Mouse (Mus musculus) gastrocnemius, postnatal 10 days (tissue): ENCODE data around the gene Cst11. TPM values are rescaled to one million over a fixed set of nuclear protein-coding genes. Genes with fewer than 3 reads are reported as not detected.
"Not testable (repeated sequence)": the region's sequence is repeated elsewhere in the genome, so short reads cannot be mapped to it uniquely, and the experiment has no call there.

Experiments
- DNase-seq: peaks from one replicate; pipeline ENCODE4 v3.0.0; 2021; ENCODE audit warnings: mixed read lengths
- long read RNA-seq, 2 experiments: library from polyadenylated mRNA; stranded (forward); transcript quantifications; one replicate each; pipeline ENCODE4 v2.0.0; 2021
- total RNA-seq, 2 experiments: library from RNA; stranded (reverse); gene quantifications; 2 replicates each; pipeline ENCODE4 v1.2.3; 2021

Gene Cst11
- not detected for total RNA-seq
- long read RNA-seq, experiment 1: 0 reads
- long read RNA-seq, experiment 2: 0 reads

DNA sequence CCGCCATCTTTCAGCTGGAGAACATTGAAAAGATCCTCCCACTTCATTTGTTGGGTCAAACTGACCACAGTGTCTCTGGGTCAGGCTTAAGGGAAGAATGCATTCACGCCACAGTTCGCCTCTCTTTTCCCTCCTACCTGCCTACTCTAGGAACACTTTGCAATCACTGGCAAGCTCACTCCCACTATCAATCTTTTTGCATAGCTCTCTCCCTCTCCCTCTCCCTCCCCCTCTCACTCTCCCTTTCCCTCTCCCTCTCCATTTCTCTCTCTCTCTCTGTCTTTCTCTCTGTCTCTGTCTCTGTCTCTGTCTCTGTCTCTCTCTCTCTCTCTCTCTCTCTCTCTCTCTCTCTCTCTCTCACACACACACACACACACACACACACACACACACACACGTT is at the start of gene Cst11:
Gene Cst11, minus strand, starts transcription at position 101 of the 400 bp plus-strand sequence.
- not testable (repeated sequence) for DNase-seq

DNA sequence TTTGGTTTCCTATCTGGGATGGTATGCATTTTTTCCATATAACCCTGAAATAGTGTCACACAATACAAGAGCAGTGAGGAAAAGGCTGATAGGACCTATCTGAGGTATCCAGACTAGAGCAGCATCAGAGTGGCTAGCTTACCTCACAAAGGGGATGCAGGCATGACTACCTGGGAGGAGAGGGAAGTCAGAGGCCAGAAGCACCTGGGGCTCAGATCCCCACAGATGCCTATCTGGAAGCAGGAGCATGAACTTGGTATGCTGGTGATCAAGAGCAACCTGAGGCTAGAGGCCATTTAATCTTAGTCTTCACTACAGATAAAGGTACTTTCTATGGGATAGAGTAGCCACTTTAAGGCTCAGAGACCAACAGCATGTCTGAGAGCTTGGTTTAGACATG is 48.6 kb upstream of the Cst11 start, which contains the start of gene Cst13:
Gene Cst13, plus strand, starts transcription at position 173 of the 400 bp plus-strand sequence.
- no peak for DNase-seq

GRCm38 (mm10) chr2:148806696-148807095 is 35.4 kb upstream of the Cst11 start:
- DNase-seq: no peak

GRCm38 (mm10) chr2:148801491-148801921 is 30.2 kb upstream of the Cst11 start:
- no peak for DNase-seq

GRCm38 (mm10) chr2:148798485-148798884 is 27.2 kb upstream of the Cst11 start, which contains the start of gene Cst8:
Cst8 (plus strand) TSS chr2:148798785.
- DNase-seq: no peak

DNA sequence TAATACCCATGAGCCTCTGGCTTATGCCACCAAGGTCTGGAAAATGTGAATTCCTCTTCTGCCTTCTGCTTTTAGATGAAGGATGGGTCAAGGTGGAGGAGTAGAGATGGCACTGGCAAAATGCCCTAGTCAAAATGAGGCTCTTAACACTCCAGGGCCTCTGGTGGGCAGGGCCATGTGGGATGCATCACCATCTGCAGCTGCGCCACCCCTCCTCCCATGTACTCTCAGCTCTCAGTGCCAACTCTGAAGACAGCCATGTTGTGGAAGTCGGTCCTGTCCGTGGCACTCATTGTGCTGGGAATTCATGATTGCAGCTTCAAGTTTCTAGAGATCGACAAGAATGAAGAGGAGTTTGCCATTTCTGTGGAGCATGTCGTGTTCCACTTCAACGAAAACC is 17.8 kb upstream of the Cst11 start, which contains the start of gene Cst12:
Gene Cst12, plus strand, starts transcription at position 220 of the 400 bp plus-strand sequence.
- no peak for DNase-seq

DNA sequence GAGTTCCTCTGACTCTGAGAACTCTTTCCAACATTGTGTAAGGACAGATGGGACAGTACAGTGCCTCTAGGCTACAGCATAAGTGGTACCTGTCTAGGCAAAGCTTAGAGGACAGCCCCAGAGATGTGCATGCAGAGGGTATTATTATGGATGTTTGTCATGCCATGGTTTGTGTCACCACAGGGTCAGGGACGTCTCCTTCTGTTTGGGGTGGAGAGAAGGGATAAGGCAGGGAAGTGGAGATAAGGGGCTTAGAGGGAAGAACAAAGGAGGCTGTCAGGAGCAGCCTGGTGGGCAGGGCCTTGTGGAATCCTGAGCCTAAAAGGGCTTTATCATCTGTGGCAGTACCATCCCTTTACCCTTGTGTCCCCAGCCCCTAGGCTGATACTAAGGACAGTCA is 10.4 kb upstream of the Cst11 start, which contains the start of gene 8030411F24Rik:
Gene 8030411F24Rik, plus strand, starts transcription at position 301 of the 400 bp plus-strand sequence.
- no peak for DNase-seq

GRCm38 (mm10) chr2:148763648-148764388 is 7.5 kb downstream of the Cst11 start:
- no peak for DNase-seq

DNA sequence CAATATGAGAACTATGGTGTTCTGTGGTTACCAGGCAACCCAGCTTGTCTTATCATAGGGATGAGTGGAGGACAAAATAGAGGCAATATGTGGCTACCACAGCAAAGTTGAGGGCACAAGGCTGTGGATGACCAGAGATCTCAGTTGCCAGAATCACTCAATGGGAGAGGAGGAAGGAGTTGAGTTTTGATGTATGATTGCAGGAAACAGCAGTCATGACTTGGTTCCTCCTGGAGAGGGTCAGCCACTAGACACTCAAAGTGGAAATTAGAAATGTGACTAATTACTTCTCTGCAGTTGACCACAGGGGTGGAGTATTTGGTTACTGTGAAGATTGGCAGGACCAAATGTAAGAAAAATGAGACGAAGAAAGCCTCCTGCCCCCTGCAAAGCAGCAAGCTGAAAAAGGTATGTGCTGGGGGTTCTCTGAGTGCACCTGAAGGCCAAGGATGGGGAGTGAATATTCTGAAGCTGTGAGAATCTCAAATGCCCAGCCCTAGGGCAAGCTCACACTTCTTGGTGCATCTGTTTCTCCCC is 16.9 kb downstream of the Cst11 start:
- DNase-seq: no peak

- DNase-seq: peak; percentile 56
Measured at GRCm38 (mm10) chr2:148751893-148752813, 19.1 kb downstream of the Cst11 start.

DNA sequence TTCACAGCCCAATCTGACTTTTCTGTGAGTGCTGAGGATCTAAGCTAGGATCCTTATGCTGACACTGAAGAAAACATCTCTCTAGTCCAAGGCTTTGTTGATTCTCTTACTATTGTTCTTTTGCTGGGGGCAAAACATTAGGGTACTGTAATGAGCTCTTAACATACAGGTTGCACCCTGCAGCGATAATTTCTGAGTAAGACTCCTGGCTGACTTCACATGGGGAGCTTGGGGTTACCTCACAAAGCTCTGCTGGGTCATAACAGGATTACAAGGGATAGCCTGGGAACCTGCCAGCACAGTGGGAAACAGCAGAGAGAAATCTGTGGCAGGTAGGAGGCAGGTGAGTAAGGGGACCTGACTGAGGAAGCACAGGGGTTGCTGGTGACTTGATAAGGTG is 21.2 kb downstream of the Cst11 start, which contains the start of gene Cstl1:
Gene Cstl1, plus strand, starts transcription at position 301 of the 400 bp plus-strand sequence.
- DNase-seq: no peak

DNA sequence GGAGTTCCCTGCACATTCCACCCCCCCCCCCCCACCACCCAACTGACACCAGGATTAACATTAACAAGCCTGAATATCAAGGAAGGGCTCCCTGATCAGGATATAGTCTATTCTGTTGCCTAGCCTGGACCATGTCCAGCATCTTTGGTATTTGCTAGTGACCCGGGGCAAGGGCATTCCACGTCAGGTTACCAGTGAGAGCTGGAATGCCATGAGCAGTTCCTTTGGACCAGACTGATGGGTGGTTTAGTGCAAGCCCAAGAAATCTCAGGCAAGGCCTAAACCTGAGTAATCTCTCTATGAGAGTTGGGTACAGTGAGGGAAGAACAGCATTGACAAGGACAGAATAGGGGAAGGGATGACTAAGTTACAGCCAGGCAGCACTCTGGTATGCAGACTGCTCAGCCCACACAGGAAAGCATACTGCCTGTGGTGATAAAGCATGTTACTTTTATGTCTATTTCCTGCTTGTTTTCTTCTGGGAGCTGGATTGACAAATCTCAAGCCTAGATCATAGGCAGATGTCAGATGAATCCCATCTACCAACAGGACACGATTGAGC is 27.4 kb downstream of the Cst11 start:
- DNase-seq: no peak

DNA sequence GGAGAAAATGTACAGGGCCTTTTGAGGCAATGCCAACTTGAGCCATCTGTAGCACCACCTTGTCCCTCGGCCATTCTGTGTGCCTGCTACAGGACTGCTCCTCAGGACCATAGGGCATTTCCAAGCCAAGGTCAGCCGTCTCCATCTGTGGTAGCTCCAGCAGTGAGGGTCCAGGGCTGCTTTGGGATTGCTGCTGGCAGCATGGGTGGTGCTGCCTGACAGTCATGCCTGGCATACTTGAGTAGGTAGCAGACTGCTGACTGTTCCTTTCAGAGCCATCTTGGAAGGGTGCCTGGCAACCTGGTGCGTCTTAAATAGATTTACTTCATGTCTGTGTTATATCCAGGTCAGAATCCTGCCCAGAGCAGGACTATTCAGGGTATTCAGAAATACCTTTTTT is 28.3 kb downstream of the Cst11 start:
- DNase-seq: peak; percentile 29

DNA sequence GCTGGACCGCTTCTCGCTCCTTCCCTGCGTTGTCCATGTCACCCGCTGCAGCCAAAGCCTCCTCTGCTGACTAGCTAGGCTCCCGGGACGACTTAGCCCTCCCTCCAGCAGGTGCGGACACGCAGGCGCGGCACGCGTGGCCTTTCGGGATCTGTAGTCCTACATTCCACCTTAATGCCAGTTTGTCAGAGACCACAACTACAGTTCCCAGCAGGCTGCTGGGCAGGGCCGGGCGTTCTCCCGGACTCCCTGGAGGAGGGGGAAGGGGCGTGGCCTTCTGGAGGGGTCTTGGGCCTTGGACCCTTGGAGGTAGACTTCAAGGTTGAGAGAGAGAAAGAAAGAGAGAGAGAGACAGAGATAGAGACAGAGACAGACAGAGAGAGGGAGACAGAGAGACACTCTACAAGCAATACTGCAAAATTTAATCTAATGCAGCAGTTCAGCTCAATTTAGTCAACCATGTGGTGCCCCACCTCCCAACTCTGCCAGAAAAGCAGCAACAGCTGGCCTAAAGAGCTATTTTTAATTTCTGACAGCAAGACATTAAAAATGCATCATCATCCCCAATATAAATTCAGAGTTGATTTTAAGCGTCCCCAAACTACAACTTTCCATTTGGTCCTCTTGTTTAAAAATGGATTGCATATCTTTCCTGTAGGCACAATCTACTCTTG is 38.8 kb downstream of the Cst11 start, which contains the start of gene Napb:
Gene Napb, minus strand, starts transcription at position 141 of the 674 bp plus-strand sequence.
- peak; percentile 86 for DNase-seq

GRCm38 (mm10) chr2:148731614-148732326 is 39.5 kb downstream of the Cst11 start:
- DNase-seq: peak; percentile 42

GRCm38 (mm10) chr2:148719271-148719995 is 51.9 kb downstream of the Cst11 start:
- DNase-seq: no peak
